Mouse (Mus musculus): ENCODE measurements around the gene Serpinf2. TPM values are rescaled to one million over a fixed set of nuclear protein-coding genes. Genes with fewer than 3 reads are reported as not detected.
"Not testable (repeated sequence)": the region's sequence is repeated elsewhere in the genome, so short reads cannot be mapped to it uniquely, and the experiment has no call there.

Gene Serpinf2
- polyA plus RNA-seq, 1 experiment from 2014 or later, result 0.06 TPM

- DNase-seq (ENCODE audit: extremely low spot score, low spot score), result no peak
- H3K27ac ChIP-seq, result no peak overlapping the region
- WGBS, result 93% methylated on average over 11 of the region's 11 CpGs
Measured at GRCm38 (mm10) chr11:75399411-75399841, 40.0 kb downstream of the Serpinf2 start.

DNA sequence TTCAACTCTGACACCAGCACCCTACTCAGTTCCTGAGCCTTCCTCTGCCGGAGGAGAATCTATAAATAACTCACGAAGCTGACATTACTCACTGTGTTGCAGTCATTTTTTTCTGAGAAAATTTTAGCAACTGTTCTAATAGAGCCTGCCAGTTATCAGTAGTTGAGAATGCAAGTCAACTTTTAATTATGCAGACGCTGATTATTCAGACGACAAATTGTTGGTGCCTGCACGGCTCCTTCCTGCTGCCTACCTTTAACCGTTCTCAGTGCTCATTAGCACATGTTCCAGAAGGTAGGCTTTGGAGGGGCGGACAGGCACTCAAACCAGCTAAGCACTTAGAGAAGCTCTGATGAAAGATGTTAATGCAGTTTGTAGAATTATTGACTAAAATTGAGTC is 41.9 kb downstream of the Serpinf2 start:
- Histone ChIP-seq H3K9me3 (no peaks in the 10 kb centered on the region), H3K27me3 (ENCODE audit: poor library complexity, severe bottlenecking) (no peaks in the 10 kb centered on the region), H3K4me3 (no peak overlapping the region), H3K36me3 (replicated peaks) (peaks cover 4% of the 10 kb centered on the region), H3K27ac (no peak overlapping the region), H3K4me1 (no peaks in the 10 kb centered on the region)
- WGBS, result 90% methylated on average over 7 of the region's 7 CpGs
- no peak for DNase-seq (ENCODE audit: extremely low spot score, low spot score)

More at GRCm38 (mm10) chr11:75399411-75399841, 40.0 kb downstream of the Serpinf2 start:
- Histone ChIP-seq H3K9me3 (no peaks in the 10 kb centered on the region), H3K27me3 (ENCODE audit: poor library complexity, severe bottlenecking) (no peaks in the 10 kb centered on the region), H3K36me3 (replicated peaks) (peaks cover 4% of the 10 kb centered on the region), H3K4me1 (no peaks in the 10 kb centered on the region), H3K4me3 (no peak overlapping the region)

GRCm38 (mm10) chr11:75395611-75396010 is 43.8 kb downstream of the Serpinf2 start:
- WGBS, result 92% methylated on average over 1 of the region's 1 CpGs
- H3K27me3 ChIP-seq (ENCODE audit: poor library complexity, severe bottlenecking), result no peaks in the 10 kb centered on the region

DNA sequence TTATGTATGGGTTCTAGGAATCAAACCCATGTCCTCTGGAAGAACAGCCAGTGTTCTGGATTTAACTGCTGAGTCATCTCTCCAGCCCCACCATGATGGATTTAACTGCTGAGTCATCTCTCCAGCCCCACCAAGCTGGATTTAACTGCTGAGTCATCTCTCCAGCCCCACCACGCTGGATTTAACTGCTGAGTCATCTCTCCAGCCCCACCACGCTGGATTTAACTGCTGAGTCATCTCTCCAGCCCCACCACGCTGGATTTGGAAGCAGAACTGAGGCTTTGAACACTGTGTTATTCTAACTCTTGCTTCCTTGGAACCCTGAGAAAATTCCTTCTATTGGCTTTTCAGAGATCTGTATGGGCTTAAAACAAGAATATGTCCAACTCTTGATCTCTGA is 55.9 kb downstream of the Serpinf2 start:
- peaks cover 15% of the 10 kb centered on the region for H3K36me3 ChIP-seq (replicated peaks)
- WGBS, result 80% methylated on average over 3 of the region's 3 CpGs
- not testable (repeated sequence) for H3K9me3 ChIP-seq; H3K4me3 ChIP-seq; H3K4me1 ChIP-seq; DNase-seq (ENCODE audit: extremely low spot score, low spot score); H3K27ac ChIP-seq; H3K27me3 ChIP-seq (ENCODE audit: poor library complexity, severe bottlenecking)

More at GRCm38 (mm10) chr11:75395611-75396010, 43.8 kb downstream of the Serpinf2 start:
- Histone ChIP-seq H3K4me1 (no peaks in the 10 kb centered on the region), H3K4me3 (no peak overlapping the region), H3K36me3 (replicated peaks) (peaks cover 4% of the 10 kb centered on the region; the same call in 1 of the 2 replicates), H3K27ac (no peak overlapping the region), H3K9me3 (no peaks in the 10 kb centered on the region)
- DNase-seq (ENCODE audit: extremely low spot score, low spot score), result no peak

MicroRNAs within 50 kb of the gene (microRNA counts, 519-probe panel; counts per million panel counts)
- 5,714 counts per million, percentile 89 among the panel's probes with 10 or more counts for microRNA mmu-miR-22

Small RNAs within 50 kb of the gene (microRNA-seq; reads per million reads assigned to microRNA genes)
- gene Mir22, result 2,167 reads per million, percentile 81 among the genes with 10 or more reads in this experiment

Other genes with a start within 250 kb of the Serpinf2 start
- 29.5 TPM in 2 replicates for gene Dph1, start 248.3 kb downstream of the Serpinf2 start, polyA plus RNA-seq (2016; fragmentation: Nextera tagmentation; extraction: Ambion mirVana)
- 1.1 and 1.3 TPM in 2 replicates for gene Rtn4rl1, start 245.8 kb downstream of the Serpinf2 start, polyA plus RNA-seq (2016; fragmentation: Nextera tagmentation; extraction: Ambion mirVana)
- 194 and 213 TPM in 2 replicates for gene Rpa1, start 91.3 kb downstream of the Serpinf2 start, polyA plus RNA-seq (2016; fragmentation: Nextera tagmentation; extraction: Ambion mirVana)
- 18.5 and 20.4 TPM in 2 replicates for gene Smyd4, start 91.2 kb downstream of the Serpinf2 start, polyA plus RNA-seq (2016; fragmentation: Nextera tagmentation; extraction: Ambion mirVana)
- 105 and 108 TPM in 2 replicates for gene Serpinf1, start 16.9 kb downstream of the Serpinf2 start, polyA plus RNA-seq (2016; fragmentation: Nextera tagmentation; extraction: Ambion mirVana)
- 5.8 and 6.4 TPM in 2 replicates for gene Wdr81, start 15.1 kb upstream of the Serpinf2 start, polyA plus RNA-seq (2016; fragmentation: Nextera tagmentation; extraction: Ambion mirVana)
- gene Tlcd2, start 22.1 kb upstream of the Serpinf2 start, polyA plus RNA-seq (2016; fragmentation: Nextera tagmentation; extraction: Ambion mirVana), result 8.5 and 9.7 TPM in 2 replicates
- 77.5 and 78.7 TPM in 2 replicates for gene Prpf8, start 47.2 kb upstream of the Serpinf2 start, polyA plus RNA-seq (2016; fragmentation: Nextera tagmentation; extraction: Ambion mirVana)
- gene Rilp, start 70.5 kb upstream of the Serpinf2 start, polyA plus RNA-seq (2016; fragmentation: Nextera tagmentation; extraction: Ambion mirVana), result 0.15 and 0.26 TPM in 2 replicates
- gene Scarf1, start 73.9 kb upstream of the Serpinf2 start, polyA plus RNA-seq (2016; fragmentation: Nextera tagmentation; extraction: Ambion mirVana), result 5.1 and 5.4 TPM in 2 replicates
- 5.5 and 6.1 TPM in 2 replicates for gene Slc43a2, start 92.1 kb upstream of the Serpinf2 start, polyA plus RNA-seq (2016; fragmentation: Nextera tagmentation; extraction: Ambion mirVana)
- gene Pitpna, start 148.5 kb upstream of the Serpinf2 start, polyA plus RNA-seq (2016; fragmentation: Nextera tagmentation; extraction: Ambion mirVana), result 59.2 and 61.9 TPM in 2 replicates
- 14.1 and 16.0 TPM in 2 replicates for gene Inpp5k, start 191.4 kb upstream of the Serpinf2 start, polyA plus RNA-seq (2016; fragmentation: Nextera tagmentation; extraction: Ambion mirVana)
- gene Myo1c, start 210.9 kb upstream of the Serpinf2 start, polyA plus RNA-seq (2016; fragmentation: Nextera tagmentation; extraction: Ambion mirVana), result 16.6 and 17.6 TPM in 2 replicates
- gene Crk, start 239.7 kb upstream of the Serpinf2 start, polyA plus RNA-seq (2016; fragmentation: Nextera tagmentation; extraction: Ambion mirVana), result 122 and 130 TPM in 2 replicates